Mouse (Mus musculus): Measurements from ENCODE around the gene Camk1g. TPM values are rescaled to one million over a fixed set of nuclear protein-coding genes. Genes with fewer than 3 reads are reported as not detected.

The Camk1g gene
- polyA plus RNA-seq, 1 experiment: 0.54 TPM

- H3K36me3 ChIP-seq (ENCODE audit: control insufficient read depth, insufficient read depth, low read length, poor library complexity, severe bottlenecking): no peaks in the 10 kb centered on the region
- TF ChIP-seq CTCF (IDR thresholded peaks at IDR 0.05; ENCODE audit: low read depth, low read length) (no peak), EP300 (IDR thresholded peaks at IDR 0.05; ENCODE audit: insufficient read depth, low read depth, low read length) (no peak), POLR2A (IDR thresholded peaks at IDR 0.05; ENCODE audit: insufficient read depth, low read length) (no peak)
Measured at GRCm38 (mm10) chr1:193311596-193311995, 58.5 kb downstream of the Camk1g start.

GRCm38 (mm10) chr1:193310519-193311085 is 59.5 kb downstream of the Camk1g start:
- no peaks in the 10 kb centered on the region for H3K27me3 ChIP-seq (ENCODE audit: control insufficient read depth, insufficient read depth, low read length, poor library complexity, severe bottlenecking)
- no peaks in the 10 kb centered on the region for H3K9me3 ChIP-seq (replicated peaks; ENCODE audit: control insufficient read depth, insufficient read depth, low read length, poor library complexity, severe bottlenecking)
- no peak overlapping the region for H3K4me3 ChIP-seq (ENCODE audit: low read depth, low read length)
- no peaks in the 10 kb centered on the region for H3K36me3 ChIP-seq (ENCODE audit: control insufficient read depth, insufficient read depth, low read length, poor library complexity, severe bottlenecking)
- no peak overlapping the region for H3K9ac ChIP-seq (ENCODE audit: low read depth, poor library complexity, severe bottlenecking)
- no peak overlapping the region for H3K27ac ChIP-seq (ENCODE audit: insufficient read depth, low read length)
- no peaks in the 10 kb centered on the region for H3K4me1 ChIP-seq (ENCODE audit: control insufficient read depth, insufficient read depth, low read length)
- TF ChIP-seq EP300 (IDR thresholded peaks at IDR 0.05; ENCODE audit: insufficient read depth, low read depth, low read length) (no peak), CTCF (IDR thresholded peaks at IDR 0.05; ENCODE audit: low read depth, low read length) (no peak), POLR2A (IDR thresholded peaks at IDR 0.05; ENCODE audit: insufficient read depth, low read length) (no peak)

More at GRCm38 (mm10) chr1:193311596-193311995, 58.5 kb downstream of the Camk1g start:
- no peaks in the 10 kb centered on the region for H3K27me3 ChIP-seq (ENCODE audit: control insufficient read depth, insufficient read depth, low read length, poor library complexity, severe bottlenecking)
- no peak overlapping the region for H3K27ac ChIP-seq (ENCODE audit: insufficient read depth, low read length)
- no peak overlapping the region for H3K4me3 ChIP-seq (ENCODE audit: low read depth, low read length)
- no peak overlapping the region for H3K9ac ChIP-seq (ENCODE audit: low read depth, poor library complexity, severe bottlenecking)
- no peaks in the 10 kb centered on the region for H3K9me3 ChIP-seq (replicated peaks; ENCODE audit: control insufficient read depth, insufficient read depth, low read length, poor library complexity, severe bottlenecking)
- H3K4me1 ChIP-seq (ENCODE audit: control insufficient read depth, insufficient read depth, low read length): no peaks in the 10 kb centered on the region

GRCm38 (mm10) chr1:193309785-193310518 is 60.1 kb downstream of the Camk1g start:
- no peak overlapping the region for H3K27ac ChIP-seq (ENCODE audit: insufficient read depth, low read length)
- no peak overlapping the region for H3K9ac ChIP-seq (ENCODE audit: low read depth, poor library complexity, severe bottlenecking)
- no peaks in the 10 kb centered on the region for H3K9me3 ChIP-seq (replicated peaks; ENCODE audit: control insufficient read depth, insufficient read depth, low read length, poor library complexity, severe bottlenecking)
- TF ChIP-seq CTCF (IDR thresholded peaks at IDR 0.05; ENCODE audit: low read depth, low read length) (no peak), EP300 (IDR thresholded peaks at IDR 0.05; ENCODE audit: insufficient read depth, low read depth, low read length) (no peak)
- H3K36me3 ChIP-seq (ENCODE audit: control insufficient read depth, insufficient read depth, low read length, poor library complexity, severe bottlenecking): no peaks in the 10 kb centered on the region
- H3K27me3 ChIP-seq (ENCODE audit: control insufficient read depth, insufficient read depth, low read length, poor library complexity, severe bottlenecking): no peaks in the 10 kb centered on the region
- H3K4me1 ChIP-seq (ENCODE audit: control insufficient read depth, insufficient read depth, low read length): no peaks in the 10 kb centered on the region
- H3K4me3 ChIP-seq (ENCODE audit: low read depth, low read length): no peak overlapping the region

- Histone ChIP-seq H3K36me3 (ENCODE audit: control insufficient read depth, insufficient read depth, low read length, poor library complexity, severe bottlenecking) (no peaks in the 10 kb centered on the region), H3K27ac (ENCODE audit: insufficient read depth, low read length) (no peak overlapping the region), H3K9me3 (replicated peaks; ENCODE audit: control insufficient read depth, insufficient read depth, low read length, poor library complexity, severe bottlenecking) (no peaks in the 10 kb centered on the region), H3K27me3 (ENCODE audit: control insufficient read depth, insufficient read depth, low read length, poor library complexity, severe bottlenecking) (no peaks in the 10 kb centered on the region), H3K4me1 (ENCODE audit: control insufficient read depth, insufficient read depth, low read length) (no peaks in the 10 kb centered on the region), H3K9ac (ENCODE audit: low read depth, poor library complexity, severe bottlenecking) (no peak overlapping the region), H3K4me3 (ENCODE audit: low read depth, low read length) (no peak overlapping the region)
- TF ChIP-seq CTCF (IDR thresholded peaks at IDR 0.05; ENCODE audit: low read depth, low read length): no peak
- no peak for TF ChIP-seq EP300 (IDR thresholded peaks at IDR 0.05; ENCODE audit: insufficient read depth, low read depth, low read length)
- TF ChIP-seq POLR2A (IDR thresholded peaks at IDR 0.05; ENCODE audit: insufficient read depth, low read length): no peak
Measured at GRCm38 (mm10) chr1:193306832-193307231, 63.3 kb downstream of the Camk1g start.

DNA sequence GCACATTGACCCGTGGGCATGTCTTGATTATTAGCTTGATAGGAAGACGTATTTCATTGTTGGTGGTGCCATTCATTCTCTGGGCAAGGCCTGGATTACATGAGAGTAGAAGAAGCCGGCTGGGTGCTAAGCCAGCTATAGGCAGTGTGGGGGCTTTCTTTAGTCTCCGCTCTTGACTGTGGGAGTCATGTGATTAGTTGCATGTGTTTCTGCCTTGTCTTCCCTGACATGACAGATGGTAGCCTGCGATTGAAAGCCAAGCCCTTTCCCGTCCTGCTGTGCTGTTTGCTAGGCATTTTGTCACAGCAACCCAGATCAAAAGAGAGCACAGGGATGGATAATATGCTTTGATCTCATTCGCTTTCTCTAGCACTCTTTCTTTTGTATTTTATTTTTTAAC is 64.7 kb downstream of the Camk1g start:
- Histone ChIP-seq H3K9me3 (replicated peaks; ENCODE audit: control insufficient read depth, insufficient read depth, low read length, poor library complexity, severe bottlenecking) (no peaks in the 10 kb centered on the region), H3K27me3 (ENCODE audit: control insufficient read depth, insufficient read depth, low read length, poor library complexity, severe bottlenecking) (no peaks in the 10 kb centered on the region), H3K27ac (ENCODE audit: insufficient read depth, low read length) (no peak overlapping the region), H3K4me3 (ENCODE audit: low read depth, low read length) (no peak overlapping the region), H3K36me3 (ENCODE audit: control insufficient read depth, insufficient read depth, low read length, poor library complexity, severe bottlenecking) (no peaks in the 10 kb centered on the region), H3K9ac (ENCODE audit: low read depth, poor library complexity, severe bottlenecking) (no peak overlapping the region), H3K4me1 (ENCODE audit: control insufficient read depth, insufficient read depth, low read length) (no peaks in the 10 kb centered on the region)
- TF ChIP-seq POLR2A (IDR thresholded peaks at IDR 0.05; ENCODE audit: insufficient read depth, low read length) (no peak), CTCF (IDR thresholded peaks at IDR 0.05; ENCODE audit: low read depth, low read length) (no peak), EP300 (IDR thresholded peaks at IDR 0.05; ENCODE audit: insufficient read depth, low read depth, low read length) (no peak)

DNA sequence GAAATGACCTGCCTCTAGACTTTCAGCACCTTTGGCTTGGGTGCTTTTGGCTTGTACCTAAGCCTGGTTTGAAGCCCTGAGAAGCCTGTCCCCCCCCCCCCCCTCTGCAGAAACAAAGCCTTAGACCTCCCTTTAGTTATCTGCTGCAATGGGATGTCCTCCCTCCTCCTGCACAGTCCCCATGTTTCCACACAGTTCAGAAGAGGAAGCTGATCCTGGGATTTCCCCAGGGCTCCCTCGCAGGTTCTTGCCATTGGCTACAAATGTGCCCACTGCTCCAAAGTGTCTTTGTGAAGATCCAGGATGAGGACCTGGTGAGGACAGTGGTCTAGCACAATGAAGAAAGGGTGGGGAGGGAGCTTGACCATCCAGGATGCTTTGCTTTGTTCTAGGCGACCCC is 67.0 kb downstream of the Camk1g start:
- Histone ChIP-seq H3K4me3 (ENCODE audit: low read depth, low read length) (no peak overlapping the region), H3K27me3 (ENCODE audit: control insufficient read depth, insufficient read depth, low read length, poor library complexity, severe bottlenecking) (no peaks in the 10 kb centered on the region), H3K27ac (ENCODE audit: insufficient read depth, low read length) (no peak overlapping the region), H3K4me1 (ENCODE audit: control insufficient read depth, insufficient read depth, low read length) (no peaks in the 10 kb centered on the region), H3K9ac (ENCODE audit: low read depth, poor library complexity, severe bottlenecking) (no peak overlapping the region), H3K9me3 (replicated peaks; ENCODE audit: control insufficient read depth, insufficient read depth, low read length, poor library complexity, severe bottlenecking) (no peaks in the 10 kb centered on the region), H3K36me3 (ENCODE audit: control insufficient read depth, insufficient read depth, low read length, poor library complexity, severe bottlenecking) (no peaks in the 10 kb centered on the region)
- no peak for TF ChIP-seq CTCF (IDR thresholded peaks at IDR 0.05; ENCODE audit: low read depth, low read length)
- no peak for TF ChIP-seq POLR2A (IDR thresholded peaks at IDR 0.05; ENCODE audit: insufficient read depth, low read length)
- TF ChIP-seq EP300 (IDR thresholded peaks at IDR 0.05; ENCODE audit: insufficient read depth, low read depth, low read length): no peak
